Mouse (Mus musculus) spleen, adult 2 months (tissue): ENCODE results near the gene Runx1.

ENCODE experiments used
- CTCF ChIP-seq: fragments of 200-500 bp; IDR thresholded peaks from 2 replicates; pipeline ENCODE4 v1.5.1; 2011; ENCODE audit warnings: mild to moderate bottlenecking, inconsistent platforms; ENCODE audit not compliant: insufficient read depth, insufficient read length, insufficient replicate concordance; ENCODE audit errors: extremely low read depth
- POLR2A ChIP-seq: fragments of 200-500 bp; IDR thresholded peaks from 2 replicates; pipeline ENCODE4 v1.6.1; 2011; ENCODE audit warnings: low read depth, low read length, inconsistent platforms

- TF ChIP-seq POLR2A = no peak
- TF ChIP-seq CTCF = no peak
Measured at GRCm38 (mm10) chr16:92639093-92639492, 186.9 kb downstream of the Runx1 start.
